Mouse (Mus musculus): ENCODE data around the gene Skap1. TPM values are rescaled to one million over a fixed set of nuclear protein-coding genes. Genes with fewer than 3 reads are reported as not detected.

Skap1 gene
- total RNA-seq, 2 experiments from 2014 or later, result 1.3 to 1.9 TPM

GRCm38 (mm10) chr11:96616792-96617191 lies 152.4 kb downstream of the Skap1 start:
- no peak for DNase-seq (ENCODE audit: low spot score in 2 of 2)

GRCm38 (mm10) chr11:96618789-96619445 lies 154.5 kb downstream of the Skap1 start:
- intact Hi-C loops (cut with DNase I), result no loop called here
- DNase-seq (ENCODE audit: low spot score in 2 of 2), result no peak

More at GRCm38 (mm10) chr11:96616792-96617191, 152.4 kb downstream of the Skap1 start:
- intact Hi-C loops (cut with DNase I), result no loop called here

- intact Hi-C loops (cut with DNase I), result no loop called here
Observed at GRCm38 (mm10) chr11:96619576-96619975, 155.2 kb downstream of the Skap1 start.

GRCm38 (mm10) chr11:96620006-96620405 lies 155.6 kb downstream of the Skap1 start:
- no peak for DNase-seq (ENCODE audit: low spot score in 2 of 2)
- intact Hi-C loops (cut with DNase I), result no loop called here

More at GRCm38 (mm10) chr11:96619576-96619975, 155.2 kb downstream of the Skap1 start:
- DNase-seq (ENCODE audit: low spot score in 2 of 2), result peak; percentile 11 to 73

- no peak for DNase-seq (ENCODE audit: low spot score in 2 of 2)
- intact Hi-C loops (cut with DNase I), result loop anchor here (1.0 kb wide), 1 partner anchor 342 kb away; no protein-coding TSS in a partner anchor
Observed at GRCm38 (mm10) chr11:96620660-96621059, 156.3 kb downstream of the Skap1 start.

- intact Hi-C loops (cut with DNase I), result loop anchor here (1.0 kb wide), 1 partner anchor 343 kb away; no protein-coding TSS in a partner anchor
- peak; percentile 54 to 70 for DNase-seq (ENCODE audit: low spot score in 2 of 2)
Observed at GRCm38 (mm10) chr11:96621167-96621566, 156.8 kb downstream of the Skap1 start.

- no peak for DNase-seq (ENCODE audit: low spot score in 2 of 2)
- intact Hi-C loops (cut with DNase I), result no loop called here
Observed at GRCm38 (mm10) chr11:96622782-96623181, 158.4 kb downstream of the Skap1 start.

GRCm38 (mm10) chr11:96624436-96624835 lies 160.0 kb downstream of the Skap1 start:
- no peak for DNase-seq (ENCODE audit: low spot score in 2 of 2)
- intact Hi-C loops (cut with DNase I), result no loop called here

GRCm38 (mm10) chr11:96629775-96630174 lies 165.4 kb downstream of the Skap1 start:
- intact Hi-C loops (cut with DNase I), result no loop called here
- no peak for DNase-seq (ENCODE audit: low spot score in 2 of 2)

GRCm38 (mm10) chr11:96631521-96631920 lies 167.1 kb downstream of the Skap1 start:
- no peak for DNase-seq (ENCODE audit: low spot score in 2 of 2)
- intact Hi-C loops (cut with DNase I), result no loop called here

- DNase-seq (ENCODE audit: low spot score in 2 of 2), result no peak
Observed at GRCm38 (mm10) chr11:96637927-96638326, 173.5 kb downstream of the Skap1 start.

GRCm38 (mm10) chr11:96639805-96640204 lies 175.4 kb downstream of the Skap1 start:
- intact Hi-C loops (cut with DNase I), result no loop called here
- no peak for DNase-seq (ENCODE audit: low spot score in 2 of 2)

More at GRCm38 (mm10) chr11:96637927-96638326, 173.5 kb downstream of the Skap1 start:
- intact Hi-C loops (cut with DNase I), result no loop called here

GRCm38 (mm10) chr11:96642173-96643140 lies 178.1 kb downstream of the Skap1 start:
- no peak for DNase-seq (ENCODE audit: low spot score in 2 of 2)
- intact Hi-C loops (cut with DNase I), result no loop called here

- intact Hi-C loops (cut with DNase I), result no loop called here
- DNase-seq (ENCODE audit: low spot score in 2 of 2), result no peak
Observed at GRCm38 (mm10) chr11:96644969-96645368, 180.6 kb downstream of the Skap1 start.

- intact Hi-C loops (cut with DNase I), result no loop called here
- DNase-seq (ENCODE audit: low spot score in 2 of 2), result peak; percentile 32 to 89
Observed at GRCm38 (mm10) chr11:96645538-96646037, 181.2 kb downstream of the Skap1 start.

- no peak for DNase-seq (ENCODE audit: low spot score in 2 of 2)
Observed at GRCm38 (mm10) chr11:96651848-96652247, 187.5 kb downstream of the Skap1 start.

GRCm38 (mm10) chr11:96653867-96654266 lies 189.5 kb downstream of the Skap1 start:
- no peak for DNase-seq (ENCODE audit: low spot score in 2 of 2)
- intact Hi-C loops (cut with DNase I), result no loop called here

More at GRCm38 (mm10) chr11:96651848-96652247, 187.5 kb downstream of the Skap1 start:
- intact Hi-C loops (cut with DNase I), result no loop called here

GRCm38 (mm10) chr11:96658420-96658819 lies 194.0 kb downstream of the Skap1 start:
- intact Hi-C loops (cut with DNase I), result no loop called here
- DNase-seq (ENCODE audit: low spot score in 2 of 2), result no peak

- no peak for DNase-seq (ENCODE audit: low spot score in 2 of 2)
- intact Hi-C loops (cut with DNase I), result no loop called here
Observed at GRCm38 (mm10) chr11:96666924-96667323, 202.5 kb downstream of the Skap1 start.

GRCm38 (mm10) chr11:96668367-96668766 lies 204.0 kb downstream of the Skap1 start:
- DNase-seq (ENCODE audit: low spot score in 2 of 2), result no peak
- intact Hi-C loops (cut with DNase I), result no loop called here

All from left cerebral cortex, postnatal 25 days (tissue).